Mouse (Mus musculus): ENCODE data around the gene Zc3h10. TPM values are rescaled to one million over a fixed set of nuclear protein-coding genes. Genes with fewer than 3 reads are reported as not detected.

Zc3h10 gene
- polyA plus RNA-seq (2015; fragmentation: Illumina TruSeq; extraction: RNeasy Lipid Tissue Mini Kit (QIAGEN cat#74804); ENCODE audit: insufficient read depth, low replicate concordance): 10.0 TPM

GRCm38 (mm10) chr10:128547361-128548032, at the start of gene Zc3h10:
Zc3h10 (minus strand) TSS chr10:128547774.

DNA sequence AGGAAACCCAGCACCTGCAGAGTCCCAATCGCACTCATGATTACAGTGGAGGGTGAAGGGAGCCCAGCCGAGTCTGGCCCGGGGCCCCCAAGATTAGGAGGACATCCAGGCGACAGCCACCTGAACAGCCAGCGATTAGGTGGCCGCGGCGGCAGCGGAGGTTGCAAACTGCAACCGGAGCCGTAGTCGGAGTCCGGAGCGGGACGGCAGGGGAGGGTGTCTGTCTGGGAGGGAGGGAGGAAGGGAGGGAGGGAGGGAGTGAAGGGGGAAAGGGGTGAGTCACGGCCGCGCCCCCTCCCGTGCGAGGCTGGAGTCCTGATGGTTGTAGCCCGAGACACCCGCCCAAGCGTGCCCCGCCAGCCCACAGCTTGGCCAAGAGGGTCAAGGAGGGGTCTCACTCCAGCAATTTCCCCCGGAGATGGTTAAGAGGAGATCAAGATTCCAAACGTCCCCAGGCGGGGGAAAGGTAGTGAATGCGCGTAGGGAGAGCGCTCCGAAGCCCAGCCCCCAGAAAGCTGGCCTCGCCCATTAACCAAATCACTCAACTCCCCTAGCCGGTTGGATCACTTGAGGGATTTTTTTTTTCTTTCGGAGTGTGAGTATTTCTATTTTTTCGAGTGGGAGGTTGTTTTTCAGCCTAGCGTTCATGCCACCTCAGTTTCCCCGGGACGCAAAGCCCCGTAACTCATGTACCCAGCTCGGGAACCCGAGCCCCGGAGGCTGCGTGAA, 42.1 kb upstream of the Zc3h10 start, which contains the start of gene Erbb3:
TSS of gene Erbb3 (minus strand) at position 189 of the 729 bp plus-strand sequence.

DNA sequence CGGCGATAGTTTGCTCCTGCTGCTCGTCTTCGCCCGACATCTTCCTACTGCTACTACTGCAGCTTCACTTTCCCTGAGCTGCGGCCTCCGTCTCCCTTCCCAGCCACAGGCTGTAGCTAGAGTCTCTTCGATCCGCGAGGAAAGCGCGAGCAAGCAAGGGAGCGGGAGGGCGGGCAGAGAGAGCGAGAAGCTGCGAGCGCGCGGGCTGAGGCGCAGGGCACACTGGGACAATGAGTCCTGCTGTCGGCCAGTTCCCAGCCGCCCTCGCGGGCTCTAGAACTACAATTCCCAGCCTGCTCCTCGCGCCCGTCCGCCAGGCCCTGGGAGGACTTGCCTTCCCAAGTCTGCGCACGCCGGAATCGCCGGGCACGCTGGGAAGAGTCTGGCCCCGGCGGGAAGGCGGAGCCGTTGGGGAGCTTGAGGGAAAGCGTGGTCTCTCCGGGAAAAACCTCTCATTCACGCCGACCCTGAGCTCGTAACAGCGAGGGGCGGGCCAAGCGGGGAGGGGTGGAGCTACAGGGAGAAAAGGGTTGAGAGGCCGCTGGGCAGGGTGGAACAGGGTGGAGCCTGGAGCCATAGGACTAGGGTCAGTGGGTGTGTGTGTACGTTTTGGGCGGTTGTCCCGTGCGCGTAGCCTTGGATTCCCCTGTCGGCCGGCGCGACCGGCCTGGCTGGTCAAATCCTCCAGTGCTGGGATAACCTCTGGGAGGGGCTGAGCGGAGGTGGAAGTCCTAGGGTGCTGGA, 18.4 kb upstream of the Zc3h10 start, which contains the start of gene Pa2g4:
TSS of gene Pa2g4 (minus strand) at position 200 of the 744 bp plus-strand sequence.

GRCm38 (mm10) chr10:128548947-128549681, 1.5 kb upstream of the Zc3h10 start, which contains the start of gene Rpl41:
Rpl41 (minus strand) TSS chr10:128549305.

DNA sequence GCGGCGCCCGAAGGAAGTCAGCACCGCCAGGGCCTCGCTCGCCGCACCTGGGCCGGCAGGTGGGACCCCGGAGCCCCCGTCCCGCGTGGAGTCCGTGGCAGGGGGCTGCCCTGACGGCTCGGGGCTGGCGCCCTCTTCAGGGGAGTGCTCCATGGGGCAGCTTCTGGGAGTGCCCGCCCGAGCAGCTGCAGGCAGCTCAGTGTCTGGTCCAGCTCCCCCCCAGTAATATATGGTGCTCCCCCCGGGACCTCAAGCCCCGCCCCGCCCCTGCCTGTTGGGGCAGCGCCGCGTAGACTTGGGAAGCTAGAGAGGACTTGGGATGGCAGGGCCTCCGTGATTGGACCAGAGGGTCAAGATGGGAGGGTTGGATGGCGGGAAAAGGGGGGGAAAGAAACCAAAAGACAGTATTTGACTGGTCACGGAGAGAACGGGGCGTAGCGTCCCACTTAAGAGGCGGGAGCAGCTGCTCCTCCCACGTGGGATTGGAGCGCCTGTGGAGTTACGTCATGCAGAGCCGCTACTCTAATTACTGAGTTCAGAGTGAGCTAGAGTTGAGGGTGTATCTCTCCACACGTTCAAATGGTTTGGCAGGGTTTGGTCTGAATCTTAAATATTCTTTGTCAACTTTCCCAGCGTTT, 21.8 kb downstream of the Zc3h10 start, which contains the start of gene Esyt1:
TSS of gene Esyt1 (minus strand) at position 201 of the 638 bp plus-strand sequence.

DNA sequence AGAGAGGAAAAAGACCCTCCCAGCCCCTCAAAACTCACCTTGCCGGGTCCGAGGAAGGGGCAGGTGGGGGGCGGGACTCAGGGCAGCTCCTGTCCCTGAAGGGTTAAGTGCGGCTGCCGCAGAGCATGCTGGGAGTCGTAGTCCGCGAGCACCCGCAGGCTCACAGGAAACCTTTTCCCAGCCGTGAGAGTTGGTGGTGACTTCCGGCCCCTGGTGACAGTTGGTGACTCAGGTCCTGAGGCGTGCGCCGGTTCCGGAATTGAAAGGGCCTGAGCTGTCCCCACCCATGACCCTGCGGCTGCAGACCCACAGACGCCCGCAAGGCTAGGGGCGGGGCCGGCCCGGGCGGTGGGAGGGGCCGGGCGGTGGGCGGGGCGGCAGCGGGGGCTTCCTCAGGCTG, 49.0 kb downstream of the Zc3h10 start, which contains the start of gene Myl6b:
TSS of gene Myl6b (minus strand) at position 96 of the 400 bp plus-strand sequence.

GRCm38 (mm10) chr10:128493695-128494666, 53.6 kb downstream of the Zc3h10 start, which contains the start of gene Myl6:
Myl6 (minus strand) TSS chr10:128494145.

Other genes with a start within 250 kb of the Zc3h10 start
- gene Il23a, start 249.0 kb downstream of the Zc3h10 start, polyA plus RNA-seq (2015; fragmentation: Illumina TruSeq; extraction: RNeasy Lipid Tissue Mini Kit (QIAGEN cat#74804); ENCODE audit: insufficient read depth, low replicate concordance): not detected
- gene Pan2, start 244.4 kb downstream of the Zc3h10 start, polyA plus RNA-seq (2015; fragmentation: Illumina TruSeq; extraction: RNeasy Lipid Tissue Mini Kit (QIAGEN cat#74804); ENCODE audit: insufficient read depth, low replicate concordance): 44.8 TPM
- 58.8 TPM for gene Cnpy2, start 225.3 kb downstream of the Zc3h10 start, polyA plus RNA-seq (2015; fragmentation: Illumina TruSeq; extraction: RNeasy Lipid Tissue Mini Kit (QIAGEN cat#74804); ENCODE audit: insufficient read depth, low replicate concordance)
- gene Cs, start 210.0 kb downstream of the Zc3h10 start, polyA plus RNA-seq (2015; fragmentation: Illumina TruSeq; extraction: RNeasy Lipid Tissue Mini Kit (QIAGEN cat#74804); ENCODE audit: insufficient read depth, low replicate concordance): 121 TPM
- 42.0 TPM for gene Coq10a, start 178.8 kb downstream of the Zc3h10 start, polyA plus RNA-seq (2015; fragmentation: Illumina TruSeq; extraction: RNeasy Lipid Tissue Mini Kit (QIAGEN cat#74804); ENCODE audit: insufficient read depth, low replicate concordance)
- 35.0 TPM for gene Ankrd52, start 170.7 kb downstream of the Zc3h10 start, polyA plus RNA-seq (2015; fragmentation: Illumina TruSeq; extraction: RNeasy Lipid Tissue Mini Kit (QIAGEN cat#74804); ENCODE audit: insufficient read depth, low replicate concordance)
- not detected for gene Slc39a5, start 146.5 kb downstream of the Zc3h10 start, polyA plus RNA-seq (2015; fragmentation: Illumina TruSeq; extraction: RNeasy Lipid Tissue Mini Kit (QIAGEN cat#74804); ENCODE audit: insufficient read depth, low replicate concordance)
- 48.3 TPM for gene Nabp2, start 136.3 kb downstream of the Zc3h10 start, polyA plus RNA-seq (2015; fragmentation: Illumina TruSeq; extraction: RNeasy Lipid Tissue Mini Kit (QIAGEN cat#74804); ENCODE audit: insufficient read depth, low replicate concordance)
- 25.2 TPM for gene Rnf41, start 136.1 kb downstream of the Zc3h10 start, polyA plus RNA-seq (2015; fragmentation: Illumina TruSeq; extraction: RNeasy Lipid Tissue Mini Kit (QIAGEN cat#74804); ENCODE audit: insufficient read depth, low replicate concordance)
- gene Smarcc2, start 88.5 kb downstream of the Zc3h10 start, polyA plus RNA-seq (2015; fragmentation: Illumina TruSeq; extraction: RNeasy Lipid Tissue Mini Kit (QIAGEN cat#74804); ENCODE audit: insufficient read depth, low replicate concordance): 93.2 TPM
- 874 TPM for gene Myl6, start 53.6 kb downstream of the Zc3h10 start, polyA plus RNA-seq (2015; fragmentation: Illumina TruSeq; extraction: RNeasy Lipid Tissue Mini Kit (QIAGEN cat#74804); ENCODE audit: insufficient read depth, low replicate concordance)
- 0.25 TPM for gene Myl6b, start 49.1 kb downstream of the Zc3h10 start, polyA plus RNA-seq (2015; fragmentation: Illumina TruSeq; extraction: RNeasy Lipid Tissue Mini Kit (QIAGEN cat#74804); ENCODE audit: insufficient read depth, low replicate concordance)
- 82.6 TPM for gene Esyt1, start 21.9 kb downstream of the Zc3h10 start, polyA plus RNA-seq (2015; fragmentation: Illumina TruSeq; extraction: RNeasy Lipid Tissue Mini Kit (QIAGEN cat#74804); ENCODE audit: insufficient read depth, low replicate concordance)
- gene Rpl41, start 1.5 kb upstream of the Zc3h10 start, polyA plus RNA-seq (2015; fragmentation: Illumina TruSeq; extraction: RNeasy Lipid Tissue Mini Kit (QIAGEN cat#74804); ENCODE audit: insufficient read depth, low replicate concordance): 904 TPM
- 149 TPM for gene Pa2g4, start 18.2 kb upstream of the Zc3h10 start, polyA plus RNA-seq (2015; fragmentation: Illumina TruSeq; extraction: RNeasy Lipid Tissue Mini Kit (QIAGEN cat#74804); ENCODE audit: insufficient read depth, low replicate concordance)
- 2.2 TPM for gene Erbb3, start 41.9 kb upstream of the Zc3h10 start, polyA plus RNA-seq (2015; fragmentation: Illumina TruSeq; extraction: RNeasy Lipid Tissue Mini Kit (QIAGEN cat#74804); ENCODE audit: insufficient read depth, low replicate concordance)
- gene Rps26, start 79.0 kb upstream of the Zc3h10 start, polyA plus RNA-seq (2015; fragmentation: Illumina TruSeq; extraction: RNeasy Lipid Tissue Mini Kit (QIAGEN cat#74804); ENCODE audit: insufficient read depth, low replicate concordance): 387 TPM
- gene Ikzf4, start 98.2 kb upstream of the Zc3h10 start, polyA plus RNA-seq (2015; fragmentation: Illumina TruSeq; extraction: RNeasy Lipid Tissue Mini Kit (QIAGEN cat#74804); ENCODE audit: insufficient read depth, low replicate concordance): 1.4 TPM
- 11.8 TPM for gene Suox, start 126.3 kb upstream of the Zc3h10 start, polyA plus RNA-seq (2015; fragmentation: Illumina TruSeq; extraction: RNeasy Lipid Tissue Mini Kit (QIAGEN cat#74804); ENCODE audit: insufficient read depth, low replicate concordance)
- 110 TPM for gene Rab5b, start 148.5 kb upstream of the Zc3h10 start, polyA plus RNA-seq (2015; fragmentation: Illumina TruSeq; extraction: RNeasy Lipid Tissue Mini Kit (QIAGEN cat#74804); ENCODE audit: insufficient read depth, low replicate concordance)
- 0.30 TPM for gene Pmel, start 156.4 kb upstream of the Zc3h10 start, polyA plus RNA-seq (2015; fragmentation: Illumina TruSeq; extraction: RNeasy Lipid Tissue Mini Kit (QIAGEN cat#74804); ENCODE audit: insufficient read depth, low replicate concordance)
- gene Cdk2, start 157.3 kb upstream of the Zc3h10 start, polyA plus RNA-seq (2015; fragmentation: Illumina TruSeq; extraction: RNeasy Lipid Tissue Mini Kit (QIAGEN cat#74804); ENCODE audit: insufficient read depth, low replicate concordance): 64.5 TPM
- gene Dgka, start 197.1 kb upstream of the Zc3h10 start, polyA plus RNA-seq (2015; fragmentation: Illumina TruSeq; extraction: RNeasy Lipid Tissue Mini Kit (QIAGEN cat#74804); ENCODE audit: insufficient read depth, low replicate concordance): 222 TPM
- 26.8 TPM for gene Pym1, start 200.1 kb upstream of the Zc3h10 start, polyA plus RNA-seq (2015; fragmentation: Illumina TruSeq; extraction: RNeasy Lipid Tissue Mini Kit (QIAGEN cat#74804); ENCODE audit: insufficient read depth, low replicate concordance)
- gene Mmp19, start 243.1 kb upstream of the Zc3h10 start, polyA plus RNA-seq (2015; fragmentation: Illumina TruSeq; extraction: RNeasy Lipid Tissue Mini Kit (QIAGEN cat#74804); ENCODE audit: insufficient read depth, low replicate concordance): 4.1 TPM